Mouse (Mus musculus) kidney, embryonic 14.5 days (tissue): ENCODE measurements around the gene Rptor. TPM values are rescaled to one million over a fixed set of nuclear protein-coding genes. Genes with fewer than 3 reads are reported as not detected.

ENCODE experiments used
- ATAC-seq: fragments of 200-750 bp; cut with Nextera tagmentation; 2 replicates; pipeline ENCODE4 v1.8.0; 2017; ENCODE audit warnings: moderate number of reproducible peaks, mild to moderate bottlenecking, moderate TSS enrichment, moderate library complexity; ENCODE audit not compliant: low FRiP score, low TSS enrichment
- H3K27ac ChIP-seq: fragments of 300-500 bp; sonication (generic); 2 replicates; pipeline ENCODE4 v1.5.1; 2014; ENCODE audit warnings: low read depth, mild to moderate bottlenecking, low read length, moderate library complexity, mixed read lengths
- H3K27me3 ChIP-seq: fragments of 300-500 bp; sonication (generic); 2 replicates; pipeline ENCODE4 v1.6.1; 2014; ENCODE audit warnings: mild to moderate bottlenecking, low read length; ENCODE audit not compliant: control insufficient read depth, insufficient read depth
- H3K36me3 ChIP-seq: fragments of 300-500 bp; sonication (generic); 2 replicates; pipeline ENCODE4 v1.6.1; 2014; ENCODE audit warnings: low read length, mixed read lengths; ENCODE audit not compliant: control insufficient read depth, insufficient read depth
- H3K4me1 ChIP-seq: fragments of 300-500 bp; sonication (generic); 2 replicates; pipeline ENCODE4 v1.6.1; 2014; ENCODE audit warnings: low read length, mixed read lengths; ENCODE audit not compliant: control insufficient read depth, insufficient read depth
- H3K4me2 ChIP-seq: fragments of 300-500 bp; sonication (generic); replicated peaks from 2 replicates; pipeline ENCODE4 v1.6.1; 2014; ENCODE audit warnings: low read depth, mild to moderate bottlenecking, low read length
- H3K4me3 ChIP-seq: fragments of 300-500 bp; sonication (generic); 2 replicates; pipeline ENCODE4 v1.5.1; 2014; ENCODE audit warnings: mild to moderate bottlenecking, low read length
- H3K9ac ChIP-seq: fragments of 300-500 bp; sonication (generic); 2 replicates; pipeline ENCODE4 v1.6.1; 2014; ENCODE audit warnings: low read depth, mild to moderate bottlenecking, low read length, moderate library complexity
- H3K9me3 ChIP-seq: fragments of 300-500 bp; sonication (generic); 2 replicates; pipeline ENCODE4 v1.6.1; 2016; ENCODE audit warnings: low read length; ENCODE audit not compliant: control insufficient read depth
- WGBS: fragments of 180-500 bp; shearing (Covaris S2); extraction: QIAGEN DNeasy Blood & Tissue Kit; methylation state at CpG from one replicate; pipeline ENCODE4 v1.1.7; 2014; 5-methylcytosine and 5-hydroxymethylcytosine counted together
- polyA plus RNA-seq: library from polyadenylated mRNA; unstranded; fragments of >200 nt; fragmentation: Nextera tagmentation; extraction: Ambion mirVana; gene quantifications from 2 replicates; pipeline ENCODE4 v1.2.1, GENCODE M21; 2014

The Rptor gene
- polyA plus RNA-seq, 1 experiment from 2014 or later = 15.7 TPM

- Histone ChIP-seq H3K9ac (no peak overlapping the region), H3K36me3 (peaks cover 76% of the 10 kb centered on the region), H3K4me2 (no peak overlapping the region), H3K4me1 (no peaks in the 10 kb centered on the region), H3K27ac (no peak overlapping the region), H3K27me3 (no peaks in the 10 kb centered on the region), H3K4me3 (no peak overlapping the region), H3K9me3 (no peaks in the 10 kb centered on the region)
- 86% methylated on average over 7 of the region's 7 CpGs for WGBS
- ATAC-seq = no peak
Measured at GRCm38 (mm10) chr11:119871141-119871540, 268.4 kb downstream of the Rptor start.

DNA sequence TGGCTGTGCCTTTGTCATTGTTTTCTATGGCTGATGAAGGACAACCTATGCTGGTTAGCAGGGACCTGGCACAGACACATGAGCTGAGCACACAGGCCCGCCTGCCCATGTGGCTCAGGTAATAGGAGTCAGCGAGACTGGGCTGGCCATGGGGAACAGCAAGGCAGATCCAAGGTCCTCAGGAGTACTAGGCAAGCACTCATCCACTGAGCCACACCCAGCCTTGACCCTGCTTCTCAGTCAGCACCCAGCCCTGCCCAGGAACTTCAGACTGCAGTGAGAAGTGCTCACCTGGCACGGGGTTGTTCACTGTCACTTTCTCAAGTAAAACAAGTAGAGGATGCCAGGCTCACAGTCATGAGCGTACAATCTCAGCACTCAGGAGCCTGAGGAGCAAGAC lies 270.9 kb downstream of the Rptor start:
- Histone ChIP-seq H3K4me1 (no peaks in the 10 kb centered on the region), H3K27ac (no peak overlapping the region), H3K4me2 (no peak overlapping the region), H3K9ac (no peak overlapping the region), H3K27me3 (no peaks in the 10 kb centered on the region), H3K36me3 (peaks cover 81% of the 10 kb centered on the region), H3K9me3 (no peaks in the 10 kb centered on the region), H3K4me3 (no peak overlapping the region)
- WGBS = 97% methylated on average over 4 of the region's 4 CpGs
- no peak for ATAC-seq

GRCm38 (mm10) chr11:119874841-119875240 lies 272.1 kb downstream of the Rptor start:
- Histone ChIP-seq H3K27ac (no peak overlapping the region), H3K27me3 (no peaks in the 10 kb centered on the region), H3K9me3 (no peaks in the 10 kb centered on the region), H3K36me3 (peaks cover 81% of the 10 kb centered on the region), H3K4me1 (no peaks in the 10 kb centered on the region), H3K4me3 (no peak overlapping the region), H3K9ac (no peak overlapping the region), H3K4me2 (no peak overlapping the region)
- ATAC-seq = no peak
- WGBS = 86% methylated on average over 1 of the region's 1 CpGs

GRCm38 (mm10) chr11:119875685-119876084 lies 273.0 kb downstream of the Rptor start:
- Histone ChIP-seq H3K36me3 (peaks cover 75% of the 10 kb centered on the region), H3K4me3 (no peak overlapping the region), H3K4me1 (no peaks in the 10 kb centered on the region), H3K27me3 (no peaks in the 10 kb centered on the region), H3K4me2 (no peak overlapping the region), H3K27ac (no peak overlapping the region), H3K9me3 (no peaks in the 10 kb centered on the region), H3K9ac (no peak overlapping the region)
- 93% methylated on average over 9 of the region's 9 CpGs for WGBS
- no peak for ATAC-seq

DNA sequence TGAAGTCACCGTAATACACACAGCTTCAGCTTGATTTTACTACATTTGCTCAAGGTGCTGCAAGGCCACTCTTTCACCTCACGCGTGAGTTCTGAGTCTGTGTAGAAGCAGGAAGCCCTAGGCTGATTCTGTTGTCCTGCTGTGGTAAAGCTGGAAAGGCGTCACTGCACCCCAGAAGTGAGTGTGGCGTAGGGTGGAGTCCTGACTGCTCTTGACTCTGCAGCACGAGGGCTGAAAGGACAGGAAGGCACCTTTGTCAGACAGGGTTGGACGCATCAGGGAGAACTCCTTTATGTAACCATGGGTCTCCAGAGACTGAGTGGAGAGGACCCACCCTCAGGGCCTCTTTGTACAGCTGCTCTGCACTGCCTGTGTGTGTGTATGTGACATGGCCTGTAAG lies 274.4 kb downstream of the Rptor start:
- Histone ChIP-seq H3K27me3 (no peaks in the 10 kb centered on the region), H3K9ac (no peak overlapping the region), H3K4me1 (no peaks in the 10 kb centered on the region), H3K4me2 (no peak overlapping the region), H3K27ac (no peak overlapping the region), H3K4me3 (no peak overlapping the region), H3K36me3 (peaks cover 62% of the 10 kb centered on the region), H3K9me3 (no peaks in the 10 kb centered on the region)
- WGBS = 92% methylated on average over 7 of the region's 7 CpGs
- no peak for ATAC-seq

GRCm38 (mm10) chr11:119879573-119879972 lies 276.9 kb downstream of the Rptor start:
- WGBS = 96% methylated on average over 5 of the region's 5 CpGs
- no peak overlapping the region for H3K27ac ChIP-seq
- H3K4me2 ChIP-seq = no peak overlapping the region
- H3K4me3 ChIP-seq = no peak overlapping the region
- H3K4me1 ChIP-seq = no peaks in the 10 kb centered on the region
- peaks cover 39% of the 10 kb centered on the region for H3K36me3 ChIP-seq
- H3K9me3 ChIP-seq = no peaks in the 10 kb centered on the region
- H3K27me3 ChIP-seq = no peaks in the 10 kb centered on the region
- ATAC-seq = no peak
- H3K9ac ChIP-seq = no peak overlapping the region

DNA sequence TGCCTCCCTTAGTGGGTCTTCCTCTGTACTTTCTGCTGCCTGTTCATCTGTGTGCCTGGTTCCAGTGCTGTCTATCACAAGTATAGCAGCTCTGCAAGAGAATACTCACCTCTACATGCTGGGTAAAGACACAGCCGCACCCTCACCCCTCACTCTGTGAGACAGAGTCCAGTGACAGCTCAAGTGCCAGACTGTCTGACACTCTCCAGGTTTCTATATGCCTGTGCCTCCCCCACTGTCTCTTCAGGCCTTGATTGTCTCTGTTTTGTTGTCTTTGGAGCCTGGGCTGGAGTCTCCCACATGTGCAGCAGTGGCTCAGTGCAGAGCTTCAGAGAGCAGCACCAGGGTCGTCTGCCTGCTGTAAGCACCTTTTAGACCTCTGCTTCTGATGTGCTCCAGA lies 280.9 kb downstream of the Rptor start:
- H3K9ac ChIP-seq = no peak overlapping the region
- H3K4me1 ChIP-seq = no peaks in the 10 kb centered on the region
- no peak overlapping the region for H3K4me2 ChIP-seq
- H3K27ac ChIP-seq = no peak overlapping the region
- ATAC-seq = 0 out of 2 replicates have a peak, but pooled peaks have one; percentile 55
- H3K27me3 ChIP-seq = no peaks in the 10 kb centered on the region
- no peak overlapping the region for H3K4me3 ChIP-seq
- H3K9me3 ChIP-seq = no peaks in the 10 kb centered on the region
- WGBS = 53% methylated on average over 2 of the region's 2 CpGs
- peaks cover 28% of the 10 kb centered on the region for H3K36me3 ChIP-seq

- Histone ChIP-seq H3K27me3 (no peaks in the 10 kb centered on the region), H3K36me3 (peaks cover 69% of the 10 kb centered on the region), H3K9me3 (no peaks in the 10 kb centered on the region), H3K4me3 (no peak overlapping the region), H3K4me2 (no peak overlapping the region), H3K27ac (no peak overlapping the region), H3K9ac (no peak overlapping the region), H3K4me1 (no peaks in the 10 kb centered on the region)
- 90% methylated on average over 3 of the region's 3 CpGs for WGBS
- ATAC-seq = no peak
Measured at GRCm38 (mm10) chr11:119889966-119890365, 287.3 kb downstream of the Rptor start.

DNA sequence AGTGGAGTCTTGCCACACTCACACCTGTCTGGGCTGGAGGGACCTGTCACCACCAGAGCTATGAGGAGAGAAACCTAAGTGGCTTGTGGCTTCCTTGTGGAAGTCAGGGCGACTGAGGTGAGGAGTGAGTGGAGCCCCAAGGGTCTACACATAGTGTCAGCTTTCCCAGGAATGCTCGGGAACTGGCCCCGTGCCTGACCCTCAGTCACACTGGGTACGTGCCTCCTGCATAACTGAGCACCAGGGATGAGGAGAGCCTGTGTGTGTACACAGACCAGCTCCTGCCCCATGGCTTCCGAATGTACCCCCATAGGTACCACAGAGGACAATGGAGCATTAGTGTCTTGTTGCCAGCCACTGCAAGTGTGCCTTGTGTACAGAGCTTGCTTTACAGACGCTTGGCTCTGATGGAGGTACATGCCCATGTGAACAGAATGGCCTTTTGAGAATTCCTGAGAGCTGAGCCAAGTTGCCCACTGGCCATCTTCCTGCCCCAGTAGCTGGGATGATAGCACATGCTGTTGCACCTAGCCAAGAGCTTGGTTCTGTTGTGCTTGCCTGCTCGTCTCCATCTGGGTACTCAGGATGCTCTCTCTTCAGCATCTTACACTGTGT lies 289.0 kb downstream of the Rptor start:
- no peak overlapping the region for H3K4me3 ChIP-seq
- 90% methylated on average over 7 of the region's 7 CpGs for WGBS
- H3K36me3 ChIP-seq = peaks cover 70% of the 10 kb centered on the region

More for the DNA sequence above, 289.0 kb downstream of the Rptor start:
- Histone ChIP-seq H3K4me2 (no peak overlapping the region), H3K27ac (no peak overlapping the region), H3K9me3 (no peaks in the 10 kb centered on the region), H3K9ac (no peak overlapping the region), H3K27me3 (no peaks in the 10 kb centered on the region), H3K4me1 (no peaks in the 10 kb centered on the region)
- ATAC-seq = no peak
